Mouse (Mus musculus): ENCODE data around the gene Lurap1l.

- TF ChIP-seq EP300 (IDR thresholded peaks at IDR 0.05; ENCODE audit: low read depth) (no peak), CTCF (IDR thresholded peaks at IDR 0.05; ENCODE audit: low read depth) (no peak)
These were observed 57.1 kb downstream of the Lurap1l start for GRCm38 (mm10) chr4:80967526-80967925.

All from liver, postnatal 0 days (tissue).